Mouse (Mus musculus) heart, embryonic 11.5 days (tissue): ENCODE measurements around the gene Ampd3. TPM values are rescaled to one million over a fixed set of nuclear protein-coding genes. Genes with fewer than 3 reads are reported as not detected.
A peak's percentile ranks its signal among the peaks of the same experiment; 100 is the strongest.

Experiments
- ATAC-seq: fragments of 200-750 bp; cut with Nextera tagmentation; replicated peaks from 2 replicates; pipeline ENCODE4 v1.8.0; 2017; ENCODE audit warnings: moderate library complexity; ENCODE audit not compliant: insufficient number of reproducible peaks, low FRiP score, low TSS enrichment
- H3K27ac ChIP-seq: fragments of 300-500 bp; sonication (generic); 2 replicates; pipeline ENCODE4 v1.5.1; 2014; ENCODE audit warnings: mild to moderate bottlenecking, low read depth, low read length
- H3K27me3 ChIP-seq: fragments of 300-500 bp; sonication (generic); 2 replicates; pipeline ENCODE4 v1.6.1; 2014; ENCODE audit warnings: mild to moderate bottlenecking, low read length, mixed read lengths; ENCODE audit not compliant: control insufficient read depth, insufficient read depth
- H3K36me3 ChIP-seq: fragments of 300-500 bp; sonication (generic); 2 replicates; pipeline ENCODE4 v1.6.1; 2014; ENCODE audit warnings: mild to moderate bottlenecking, low read length, moderate library complexity, mixed read lengths; ENCODE audit not compliant: control insufficient read depth, insufficient read depth
- H3K4me1 ChIP-seq: fragments of 300-500 bp; sonication (generic); 2 replicates; pipeline ENCODE4 v1.6.1; 2014; ENCODE audit warnings: low read length; ENCODE audit not compliant: control insufficient read depth, insufficient read depth
- H3K4me2 ChIP-seq: fragments of 300-500 bp; sonication (generic); 2 replicates; pipeline ENCODE4 v1.6.1; 2014; ENCODE audit warnings: mild to moderate bottlenecking, moderate library complexity
- H3K4me3 ChIP-seq: fragments of 300-500 bp; sonication (generic); 2 replicates; pipeline ENCODE4 v1.5.1; 2014; ENCODE audit warnings: low read depth, low read length
- H3K9ac ChIP-seq: fragments of 300-500 bp; sonication (generic); 2 replicates; pipeline ENCODE4 v1.6.1; 2014; ENCODE audit warnings: mild to moderate bottlenecking, low read depth, low read length, moderate library complexity
- H3K9me3 ChIP-seq: fragments of 300-500 bp; sonication (generic); replicated peaks from 2 replicates; pipeline ENCODE4 v1.6.1; 2016; ENCODE audit warnings: low read length; ENCODE audit not compliant: control insufficient read depth
- WGBS: fragments of 180-500 bp; shearing (Covaris S2); extraction: QIAGEN DNeasy Blood & Tissue Kit; methylation state at CpG from one replicate; pipeline ENCODE4 v1.1.7; 2014; ENCODE audit not compliant: insufficient replicate concordance; 5-methylcytosine and 5-hydroxymethylcytosine counted together
- polyA plus RNA-seq: library from polyadenylated mRNA; unstranded; fragments of >200 nt; fragmentation: Nextera tagmentation; extraction: Ambion mirVana; gene quantifications from 2 replicates; pipeline ENCODE4 v1.2.1, GENCODE M21; 2014

The Ampd3 gene
- polyA plus RNA-seq, 1 experiment from 2014 or later, result 8.9 TPM

GRCm38 (mm10) chr7:110810995-110811394 lies 43.0 kb downstream of the Ampd3 start:
- whole genome bisulfite sequencing, result 89% methylated on average over 8 of the region's 8 CpGs
- ATAC-seq, result no peak
- no peak overlapping the region for H3K4me2 ChIP-seq
- peaks cover 3% of the 10 kb centered on the region; the same call in 1 of the 2 replicates for H3K36me3 ChIP-seq
- H3K4me1 ChIP-seq, result no peaks in the 10 kb centered on the region
- H3K27me3 ChIP-seq, result no peaks in the 10 kb centered on the region
- H3K9me3 ChIP-seq, result no peaks in the 10 kb centered on the region
- no peak overlapping the region for H3K9ac ChIP-seq
- no peak overlapping the region for H3K27ac ChIP-seq
- H3K4me3 ChIP-seq, result no peak overlapping the region

GRCm38 (mm10) chr7:110811529-110811928 lies 43.5 kb downstream of the Ampd3 start:
- Histone ChIP-seq H3K36me3 (peaks cover 3% of the 10 kb centered on the region; the same call in 1 of the 2 replicates), H3K27me3 (no peaks in the 10 kb centered on the region), H3K9me3 (no peaks in the 10 kb centered on the region), H3K4me3 (no peak overlapping the region), H3K4me1 (no peaks in the 10 kb centered on the region), H3K9ac (no peak overlapping the region), H3K4me2 (no peak overlapping the region), H3K27ac (no peak overlapping the region)
- no peak for ATAC-seq
- WGBS, result 74% methylated on average over 5 of the region's 5 CpGs

GRCm38 (mm10) chr7:110813983-110814382 lies 46.0 kb downstream of the Ampd3 start:
- Histone ChIP-seq H3K9me3 (no peaks in the 10 kb centered on the region), H3K36me3 (peaks cover 3% of the 10 kb centered on the region; the same call in 1 of the 2 replicates), H3K4me3 (no peak overlapping the region), H3K4me2 (no peak overlapping the region), H3K27ac (no peak overlapping the region), H3K9ac (no peak overlapping the region), H3K27me3 (no peaks in the 10 kb centered on the region), H3K4me1 (peaks cover 9% of the 10 kb centered on the region)
- no peak for ATAC-seq
- 52% methylated on average over 1 of the region's 1 CpGs for WGBS

GRCm38 (mm10) chr7:110816037-110816436 lies 48.0 kb downstream of the Ampd3 start:
- Histone ChIP-seq H3K4me3 (no peak overlapping the region), H3K9me3 (no peaks in the 10 kb centered on the region), H3K9ac (no peak overlapping the region), H3K4me1 (peaks cover 24% of the 10 kb centered on the region), H3K27ac (no peak overlapping the region), H3K4me2 (no peak overlapping the region), H3K27me3 (no peaks in the 10 kb centered on the region), H3K36me3 (no peaks in the 10 kb centered on the region; the same call in 1 of the 2 replicates)
- 69% methylated on average over 5 of the region's 5 CpGs for WGBS
- ATAC-seq, result no peak

- Histone ChIP-seq H3K4me1 (peaks cover 33% of the 10 kb centered on the region), H3K27ac (peak overlapping the region; percentile 22; the same call in 1 of the 2 replicates), H3K36me3 (peaks cover 5% of the 10 kb centered on the region; the same call in 1 of the 2 replicates), H3K9ac (no peak overlapping the region), H3K4me3 (no peak overlapping the region), H3K9me3 (no peaks in the 10 kb centered on the region), H3K27me3 (no peaks in the 10 kb centered on the region), H3K4me2 (no peak overlapping the region)
- no peak for ATAC-seq
- 55% methylated on average over 6 of the region's 6 CpGs for WGBS
Observed at GRCm38 (mm10) chr7:110818206-110818605, 50.2 kb downstream of the Ampd3 start.

- H3K27ac ChIP-seq, result peak overlapping the region; percentile 54; the same call in 1 of the 2 replicates
- peak; percentile 60; the same call in 1 of the 2 replicates for ATAC-seq
- 30% methylated on average over 11 of the region's 11 CpGs for WGBS
- no peak overlapping the region for H3K4me3 ChIP-seq
- H3K9ac ChIP-seq, result no peak overlapping the region
- no peaks in the 10 kb centered on the region for H3K27me3 ChIP-seq
- peaks cover 5% of the 10 kb centered on the region; the same call in 1 of the 2 replicates for H3K36me3 ChIP-seq
- peaks cover 33% of the 10 kb centered on the region for H3K4me1 ChIP-seq
- H3K4me2 ChIP-seq, result no peak overlapping the region
- H3K9me3 ChIP-seq, result no peaks in the 10 kb centered on the region
Observed at GRCm38 (mm10) chr7:110818787-110819350, 50.9 kb downstream of the Ampd3 start.

- Histone ChIP-seq H3K4me2 (no peak overlapping the region), H3K36me3 (peaks cover 5% of the 10 kb centered on the region; the same call in 1 of the 2 replicates), H3K27ac (peak overlapping the region; percentile 74), H3K9ac (no peak overlapping the region), H3K4me1 (peaks cover 33% of the 10 kb centered on the region), H3K9me3 (no peaks in the 10 kb centered on the region), H3K27me3 (no peaks in the 10 kb centered on the region), H3K4me3 (no peak overlapping the region)
- WGBS, result 10% methylated on average over 5 of the region's 5 CpGs
- ATAC-seq, result peak; percentile 56
Observed at GRCm38 (mm10) chr7:110821068-110821467, 53.1 kb downstream of the Ampd3 start.

- Histone ChIP-seq H3K27ac (peak overlapping the region; percentile 74), H3K4me1 (peaks cover 33% of the 10 kb centered on the region), H3K9ac (no peak overlapping the region), H3K4me3 (no peak overlapping the region), H3K36me3 (peaks cover 5% of the 10 kb centered on the region; the same call in 1 of the 2 replicates), H3K27me3 (no peaks in the 10 kb centered on the region), H3K4me2 (no peak overlapping the region), H3K9me3 (no peaks in the 10 kb centered on the region)
- peak; percentile 33; the same call in 1 of the 2 replicates for ATAC-seq
- 30% methylated on average over 3 of the region's 3 CpGs for WGBS
Observed at GRCm38 (mm10) chr7:110821653-110822052, 53.6 kb downstream of the Ampd3 start.

GRCm38 (mm10) chr7:110822055-110822454 lies 54.0 kb downstream of the Ampd3 start:
- H3K27me3 ChIP-seq, result no peaks in the 10 kb centered on the region
- peaks cover 5% of the 10 kb centered on the region; the same call in 1 of the 2 replicates for H3K36me3 ChIP-seq
- H3K27ac ChIP-seq, result peak overlapping the region; percentile 74; the same call in 1 of the 2 replicates
- ATAC-seq, result no peak
- H3K9me3 ChIP-seq, result no peaks in the 10 kb centered on the region
- H3K4me2 ChIP-seq, result no peak overlapping the region
- peaks cover 33% of the 10 kb centered on the region for H3K4me1 ChIP-seq
- H3K9ac ChIP-seq, result no peak overlapping the region
- 70% methylated on average over 4 of the region's 4 CpGs for WGBS
- no peak overlapping the region for H3K4me3 ChIP-seq
